ENCODE assay signal across 7 mouse cellular contexts in the genomic region with DNA sequence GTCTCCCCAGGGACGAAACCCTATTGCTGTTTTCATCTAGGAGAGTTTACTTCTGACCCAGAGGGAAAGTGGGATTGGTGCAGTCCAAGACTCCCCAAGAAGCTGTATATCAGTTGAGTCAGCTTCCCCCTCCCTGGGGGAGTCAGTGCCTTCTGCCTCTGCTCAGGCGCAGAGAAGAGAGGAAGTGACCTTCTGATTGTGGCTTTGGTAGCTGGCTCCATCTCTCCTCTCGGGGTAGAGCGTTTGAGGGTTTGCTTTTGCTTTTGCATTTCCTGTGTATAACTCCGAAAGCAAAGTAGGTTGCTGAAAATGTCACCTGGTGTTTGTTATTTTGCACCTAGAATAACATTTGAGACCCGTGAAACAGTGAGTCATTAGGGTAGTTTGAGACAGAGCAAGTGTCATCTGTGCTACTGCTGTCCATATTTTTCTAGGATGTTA. TPM values are rescaled to one million over a fixed set of nuclear protein-coding genes. Genes with fewer than 3 reads are reported as not detected.
DNase-seq lines count a peak whose midpoint lies in the region; ATAC-seq lines count a peak whose summit lies in the region.

No protein-coding gene starts in this region.

- peak; percentile 54; the same call in 1 of the 2 replicates for ATAC-seq in megakaryocyte-erythroid progenitor cell, adult 5-6 weeks (replicated peaks; ENCODE audit: low FRiP score, low TSS enrichment, poor library complexity, severe bottlenecking)

- intact Hi-C loops in heart, postnatal 10 days (cut with DNase I) = no loop called here
- intact Hi-C loops in left cerebral cortex, postnatal 25 days (cut with DNase I) = no loop called here

- DNase-seq in 3T3-L1 (ENCODE audit: low read depth, low spot score) (peak; percentile 18), MN1 (ENCODE audit: low spot score) (no peak)
- DNase-seq in CD4-positive helper T cell, adult 2 months (ENCODE audit: low read depth, low spot score) = peak; percentile 85
- peak; percentile 53 to 57 for DNase-seq in heart, postnatal 10 days
- no peak for DNase-seq in ovary, postnatal 14 days (ENCODE audit: low spot score)
- DNase-seq in left cerebral cortex, postnatal 25 days (ENCODE audit: low spot score in 2 of 2) = no peak

RNA-seq across cellular contexts. Expression of a gene that starts 42.3 kb away (rescaled TPM):
- total RNA-seq in heart, postnatal 10 days (2021) = 100 to 1,000 TPM in 1 of 2 experiments, 10 to 100 TPM in 1; 92.7 to 102 TPM
- total RNA-seq in megakaryocyte-erythroid progenitor cell, adult 5-6 weeks (2014; fragmentation: Nextera tagmentation) = 52.4 and 58.0 TPM in 2 replicates
- total RNA-seq in megakaryocyte-erythroid progenitor cell, adult 5-6 weeks (2017) = 30.6 and 41.4 TPM in 2 replicates
- 100 to 1,000 TPM; 110 TPM for total RNA-seq in left cerebral cortex, postnatal 25 days (2021)

Comparison
In these comparisons a context has a peak if more than half of its experiments do, and no peak if none do; other contexts are left out.
1. DNase-seq: peak in 3T3-L1 (single experiment), CD4-positive helper T cell, adult 2 months (single experiment) and heart, postnatal 10 days (2 of 2); none in ovary, postnatal 14 days (single experiment), left cerebral cortex, postnatal 25 days (0 of 2) and MN1 (single experiment).